Mouse (Mus musculus) ES-Bruce4 (cell line): ENCODE data around the gene Hnf1b.

ENCODE experiments used
- CTCF ChIP-seq: IDR thresholded peaks from one replicate; pipeline ENCODE4 v1.8.1; 2011; ENCODE audit warnings: low read depth, low read length
- EP300 ChIP-seq: IDR thresholded peaks from 2 replicates; pipeline ENCODE4 v1.6.1; 2011; ENCODE audit warnings: low read depth, low read length; ENCODE audit not compliant: insufficient read depth

GRCm38 (mm10) chr11:83851273-83852015, 1.6 kb downstream of the Hnf1b start:
- no peak for TF ChIP-seq CTCF
- TF ChIP-seq EP300, result no peak
